Mouse (Mus musculus) lung, postnatal 0 days (tissue): ENCODE results near the gene Crb3.

Source experiments
- CTCF ChIP-seq: IDR thresholded peaks from 2 replicates; pipeline ENCODE4 v1.5.1; 2016; ENCODE audit warnings: antibody characterized with exemption, mild to moderate bottlenecking
- EP300 ChIP-seq: IDR thresholded peaks from 2 replicates; pipeline ENCODE4 v1.6.1; 2016; ENCODE audit warnings: antibody characterized with exemption, mild to moderate bottlenecking, control low read depth

DNA sequence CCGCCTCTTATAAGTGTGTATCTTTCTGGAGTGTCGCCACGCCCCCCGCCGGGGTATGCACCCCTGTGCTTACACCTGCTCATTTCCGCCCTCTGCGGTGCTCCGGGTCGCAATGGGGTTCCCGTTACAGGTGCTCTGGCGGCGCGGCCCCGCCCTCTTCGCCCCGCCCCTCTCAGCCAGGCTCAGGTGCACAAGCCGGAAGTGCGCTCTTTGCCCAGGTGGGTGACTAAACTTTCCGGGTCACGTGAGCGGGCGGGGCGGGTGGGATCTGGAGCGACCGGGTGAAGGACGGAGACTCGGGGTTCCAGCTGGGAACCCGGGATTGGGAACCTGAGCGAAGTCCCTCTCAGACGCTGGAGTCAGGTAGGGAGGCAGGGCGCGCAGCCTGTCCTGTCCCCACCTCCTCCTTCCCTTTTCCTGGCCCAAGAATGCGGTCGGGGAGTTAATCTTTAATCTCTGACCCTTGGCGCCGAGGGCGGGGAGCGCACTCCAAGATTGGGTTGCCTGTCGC, 3.2 kb downstream of the Crb3 start:
- TF ChIP-seq EP300 (0 out of 2 replicates have a peak, but pooled peaks have one; percentile 18), CTCF (peak; percentile 15)
